Mouse (Mus musculus) B cell, adult 67 days (primary cell): ENCODE results near the gene Mn1. TPM values are rescaled to one million over a fixed set of nuclear protein-coding genes. Genes with fewer than 3 reads are reported as not detected.

Experiments used
- total RNA-seq, 2 experiments: library from RNA; stranded (reverse); gene quantifications; 4 replicates each; pipeline ENCODE4 v1.2.4; 2023

Gene Mn1
- under 1 TPM; 0.18 to 0.32 TPM for total RNA-seq

GRCm38 (mm10) chr5:111416591-111417374 is at the start of gene Mn1:
Mn1 (plus strand) TSS chr5:111417362.

Other genes starting within 250 kb of the Mn1 start
- 10 to 100 TPM; 52.5 to 59.4 TPM for gene Pitpnb, start 86.6 kb upstream of the Mn1 start, total RNA-seq